Mouse (Mus musculus): ENCODE measurements at regions not wholly inside any gene's neighbourhood (a gene's known extent, or its start where the extent isn't known, plus 50 kb on each side); places are given as distances from the start of the nearest gene placed in this dataset.

DNA sequence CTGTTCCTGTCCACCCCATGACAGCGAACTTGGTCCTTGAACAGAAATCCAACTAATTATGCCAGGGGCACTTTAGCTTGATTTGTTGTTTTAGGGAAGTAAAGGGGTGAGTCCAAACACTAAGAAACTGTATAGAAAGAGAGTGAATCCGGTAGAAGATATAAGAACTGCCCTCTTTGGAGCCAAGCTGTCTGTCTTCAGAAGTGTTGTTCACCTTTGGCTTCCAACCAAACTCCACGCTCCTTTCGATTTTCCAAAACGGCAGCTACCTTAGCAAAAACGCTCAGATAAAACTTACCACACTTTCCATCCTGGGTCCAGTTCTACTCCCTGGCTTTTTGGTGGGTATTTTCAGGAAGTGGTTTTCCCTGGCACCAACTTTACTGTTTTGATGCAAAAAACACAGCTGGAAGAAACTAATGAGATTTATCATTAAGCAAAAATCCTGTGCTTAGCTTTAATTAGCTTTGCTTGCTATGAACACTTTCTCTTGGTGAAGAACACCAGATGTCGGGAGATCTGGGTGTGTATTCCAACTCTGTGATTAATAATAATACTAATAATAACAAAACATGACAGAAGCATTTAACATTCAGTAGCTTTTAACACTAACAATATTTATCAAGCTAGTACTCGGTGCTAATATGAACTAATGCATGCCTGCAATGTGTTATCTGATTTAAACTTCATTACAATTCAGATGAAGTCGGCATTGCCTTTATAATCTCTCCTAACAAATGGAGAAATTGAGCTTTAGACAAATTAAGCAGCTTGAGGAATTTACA is 365.3 kb downstream of the Ets1 start:
- ATAC-seq (replicated peaks; ENCODE audit: low FRiP score, poor library complexity, severe bottlenecking): no peak

DNA sequence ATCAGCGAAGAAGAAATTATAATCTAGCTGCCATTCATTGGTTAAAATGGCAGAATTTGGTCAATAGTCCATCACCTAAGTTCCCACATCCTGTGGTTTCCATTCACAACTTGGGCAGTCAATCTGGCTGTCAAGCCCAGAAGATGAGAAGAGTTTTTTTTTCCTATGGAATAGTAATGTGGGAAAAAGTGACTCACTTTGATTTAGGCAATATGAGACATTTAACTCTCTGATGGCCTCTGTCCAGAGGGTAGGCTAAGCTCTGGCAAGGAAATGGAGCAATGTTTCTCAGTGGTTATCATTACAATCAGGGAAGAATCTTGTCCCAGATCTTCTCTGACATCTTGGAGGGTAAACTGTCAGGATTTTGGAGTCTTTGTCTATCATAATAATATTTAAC is 367.9 kb downstream of the Ets1 start:
- ATAC-seq (replicated peaks; ENCODE audit: low FRiP score, poor library complexity, severe bottlenecking): no peak

DNA sequence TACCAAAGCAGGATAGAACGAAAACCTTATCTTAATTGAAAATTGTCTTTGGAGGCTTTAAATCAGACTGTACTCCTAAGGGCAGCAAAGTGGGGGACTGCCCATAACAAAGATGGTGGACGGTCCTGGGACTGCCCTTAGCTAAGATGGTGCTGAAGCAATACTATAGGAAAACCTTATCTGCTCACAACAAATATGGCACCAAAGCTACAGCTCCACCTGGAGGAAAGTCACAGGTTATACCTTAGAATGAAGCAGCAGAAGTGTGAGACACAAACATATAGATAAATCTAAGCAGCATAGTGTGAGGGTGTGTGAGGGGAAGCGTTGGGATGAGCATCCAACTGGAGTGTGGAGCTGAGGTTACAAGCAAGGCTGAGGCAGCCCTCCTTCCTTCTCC is 368.5 kb downstream of the Ets1 start:
- ATAC-seq (replicated peaks; ENCODE audit: low FRiP score, poor library complexity, severe bottlenecking): no peak

DNA sequence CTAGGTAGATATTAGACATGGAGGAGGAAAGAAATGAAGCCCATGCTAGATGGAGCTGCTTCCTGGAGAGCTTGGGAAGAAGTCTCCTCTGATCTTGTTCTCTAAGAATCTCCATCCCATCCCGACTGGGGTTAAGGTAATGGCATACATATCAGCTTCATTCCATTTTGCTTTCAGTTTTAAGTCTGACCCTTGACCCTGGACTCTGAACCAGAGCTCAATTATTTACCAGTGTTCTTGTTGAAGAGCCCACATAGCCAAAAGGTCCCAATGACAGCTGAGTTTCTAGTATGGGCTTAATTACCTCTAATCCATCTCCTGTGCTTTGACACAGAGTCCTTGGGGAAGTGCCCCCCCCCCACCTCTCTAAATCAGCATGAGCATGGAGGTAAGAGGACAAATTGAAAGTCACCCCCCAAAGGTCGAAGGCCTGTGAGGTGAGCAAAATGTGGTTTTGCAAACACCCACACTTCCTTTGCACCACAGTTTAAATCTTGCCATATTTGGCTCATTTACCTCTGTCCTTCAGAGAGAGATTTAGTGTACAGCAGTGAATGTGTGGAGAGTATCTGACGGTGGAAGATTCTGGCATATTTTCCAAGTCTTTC is 371.5 kb downstream of the Ets1 start:
- no peak for ATAC-seq (replicated peaks; ENCODE audit: low FRiP score, poor library complexity, severe bottlenecking)

DNA sequence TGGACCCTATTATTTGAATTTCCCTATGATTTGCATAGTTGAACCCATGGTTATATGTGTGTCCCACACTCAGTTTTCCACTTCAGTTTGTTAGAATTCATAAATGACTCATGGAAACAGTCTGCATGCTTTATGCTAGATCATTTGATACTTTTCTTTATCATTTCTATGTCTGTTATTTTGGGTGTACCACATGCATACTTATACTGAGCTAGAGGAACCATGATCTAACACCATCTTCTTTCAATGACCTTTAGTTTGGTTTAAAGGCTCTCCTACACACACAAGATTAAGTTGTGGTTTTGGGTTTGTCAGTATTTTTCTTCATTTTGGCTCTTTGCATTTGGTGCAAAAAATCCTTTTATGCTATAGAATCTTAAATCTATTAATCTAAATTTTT is 375.2 kb downstream of the Ets1 start:
- ATAC-seq (replicated peaks; ENCODE audit: low FRiP score, poor library complexity, severe bottlenecking): no peak

DNA sequence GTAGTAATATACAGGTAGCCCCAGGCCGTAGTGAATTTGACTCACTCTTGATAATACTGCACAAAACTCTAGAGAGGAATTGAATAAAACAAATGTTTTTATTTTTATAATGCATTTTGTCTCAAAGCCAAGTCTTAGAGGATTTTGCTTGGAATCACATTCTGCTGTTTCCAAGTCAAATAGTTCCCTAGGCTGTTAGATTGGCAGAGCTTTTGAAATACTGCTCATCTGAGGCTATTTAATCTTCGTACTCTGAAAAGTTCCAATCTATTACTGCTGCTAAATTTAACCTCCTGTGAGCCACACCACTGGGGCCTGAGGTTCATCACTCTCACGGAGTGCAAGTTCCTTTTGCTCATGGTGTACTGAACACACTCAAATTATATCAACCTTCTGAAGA is 399.4 kb downstream of the Ets1 start:
- no peak for ATAC-seq (replicated peaks; ENCODE audit: low FRiP score, poor library complexity, severe bottlenecking)

DNA sequence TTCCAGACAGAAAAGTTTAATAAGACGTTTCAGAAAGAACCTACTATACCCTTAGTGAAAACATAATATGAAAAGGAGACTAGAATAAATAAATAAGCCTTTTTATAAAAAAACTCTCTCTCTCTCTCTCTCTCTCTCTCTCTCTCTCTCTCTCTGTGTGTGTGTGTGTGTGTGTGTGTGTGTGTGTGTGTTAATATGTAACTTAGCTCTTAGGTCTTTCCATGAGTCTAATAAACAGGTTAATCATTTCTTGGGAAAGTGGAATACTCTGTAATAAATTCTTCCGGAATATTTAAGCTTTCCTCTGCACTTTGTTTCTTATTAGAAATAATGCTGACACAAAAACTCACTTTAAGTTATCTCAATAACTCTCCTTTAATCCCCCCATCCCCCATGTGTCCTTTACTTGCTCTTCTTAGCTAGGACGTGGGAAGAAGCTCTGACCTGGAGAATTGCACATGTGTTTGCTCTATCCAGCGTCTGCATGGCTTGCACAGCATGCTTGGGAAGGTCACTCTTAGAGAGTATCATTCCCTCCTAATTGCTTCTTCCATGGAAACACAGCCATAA is 403.3 kb downstream of the Ets1 start:
- ATAC-seq (replicated peaks; ENCODE audit: low FRiP score, poor library complexity, severe bottlenecking): no peak

DNA sequence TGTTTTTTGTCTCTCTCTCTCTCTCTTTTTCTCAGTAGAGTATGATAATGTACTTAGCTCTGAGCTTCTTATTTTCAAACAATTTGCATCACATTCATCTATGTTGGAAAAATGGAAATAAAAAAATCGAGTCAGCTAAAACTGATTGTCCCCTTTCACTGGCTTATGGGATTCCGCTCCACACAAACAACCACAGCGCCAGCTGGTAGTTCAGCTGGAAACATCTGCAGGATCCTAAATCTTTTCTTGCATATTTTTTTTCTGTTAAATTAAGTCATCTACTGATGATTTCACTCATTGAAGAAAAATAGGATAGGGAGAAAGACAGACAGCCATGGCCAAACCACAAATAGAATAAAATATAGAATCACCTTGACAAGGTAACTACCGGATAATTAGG is 414.8 kb downstream of the Ets1 start:
- ATAC-seq (replicated peaks; ENCODE audit: low FRiP score, poor library complexity, severe bottlenecking): no peak

DNA sequence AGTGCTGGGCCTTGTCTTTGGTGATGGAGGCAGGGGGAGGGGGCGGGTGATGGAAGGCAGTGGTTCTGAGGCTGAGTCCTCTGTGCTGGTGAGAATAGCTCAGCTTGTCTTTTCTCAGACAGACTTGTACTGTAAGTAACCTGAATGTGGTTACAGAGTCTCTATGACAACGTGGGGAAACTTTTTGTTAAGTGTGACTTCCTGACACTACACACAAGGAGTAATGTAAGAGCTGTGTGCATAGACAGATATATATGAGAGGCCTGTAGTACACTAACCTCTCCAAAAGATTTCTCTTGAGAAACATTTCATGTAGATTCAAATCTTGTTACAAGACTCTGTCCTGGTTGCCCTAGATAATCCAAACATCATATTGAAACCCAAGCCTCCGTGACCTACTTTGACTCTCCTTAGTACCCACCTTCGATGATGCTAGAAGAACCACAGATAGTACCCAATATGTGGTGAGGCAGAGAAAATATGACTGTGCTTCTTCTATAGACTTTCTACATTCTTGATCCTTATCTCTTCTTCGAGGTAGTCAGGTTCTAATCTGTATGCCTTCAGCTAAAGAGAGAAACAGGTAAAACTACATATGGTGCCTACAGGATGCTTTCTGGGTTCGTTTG is 424.7 kb downstream of the Ets1 start:
- no peak for ATAC-seq (replicated peaks; ENCODE audit: low FRiP score, poor library complexity, severe bottlenecking)

DNA sequence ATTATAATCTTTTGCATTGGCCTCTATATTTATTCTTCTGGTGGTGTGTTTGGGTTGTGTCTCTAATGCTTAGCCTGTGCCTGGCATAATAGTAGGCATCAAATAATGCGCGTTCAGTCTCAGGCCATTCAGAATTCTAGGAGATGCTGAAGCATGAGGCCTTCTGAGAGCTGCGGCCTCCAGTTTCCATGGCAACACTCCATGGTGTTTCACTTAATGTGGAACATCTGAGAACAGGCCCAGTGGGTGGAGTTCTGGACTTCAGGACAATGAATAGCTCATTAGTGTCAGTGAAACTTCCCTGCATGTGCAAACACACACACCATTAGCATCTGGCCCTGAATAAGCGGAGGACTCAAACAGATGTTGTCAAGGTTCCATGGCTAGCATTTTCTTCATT is 426.5 kb downstream of the Ets1 start:
- no peak for ATAC-seq (replicated peaks; ENCODE audit: low FRiP score, poor library complexity, severe bottlenecking)

DNA sequence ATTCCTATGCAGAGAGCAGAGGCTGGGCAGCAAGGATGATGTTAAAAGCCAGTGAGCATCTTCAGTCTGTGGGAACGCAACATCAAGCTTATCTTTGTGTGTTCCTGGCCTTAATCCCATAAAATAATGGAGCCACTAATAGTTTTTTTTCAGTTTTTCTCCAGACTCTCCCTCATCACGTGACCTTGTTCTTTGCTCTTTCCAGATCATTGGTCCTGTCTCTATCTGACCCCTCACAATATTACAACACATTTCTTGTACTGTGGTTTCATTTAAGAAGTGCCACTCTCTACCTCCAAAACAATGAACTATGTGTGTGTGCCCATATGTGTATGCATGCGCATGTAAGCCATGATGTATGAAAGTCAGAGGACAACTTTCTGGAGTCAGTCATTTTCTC is 429.3 kb downstream of the Ets1 start:
- ATAC-seq (replicated peaks; ENCODE audit: low FRiP score, poor library complexity, severe bottlenecking): no peak

DNA sequence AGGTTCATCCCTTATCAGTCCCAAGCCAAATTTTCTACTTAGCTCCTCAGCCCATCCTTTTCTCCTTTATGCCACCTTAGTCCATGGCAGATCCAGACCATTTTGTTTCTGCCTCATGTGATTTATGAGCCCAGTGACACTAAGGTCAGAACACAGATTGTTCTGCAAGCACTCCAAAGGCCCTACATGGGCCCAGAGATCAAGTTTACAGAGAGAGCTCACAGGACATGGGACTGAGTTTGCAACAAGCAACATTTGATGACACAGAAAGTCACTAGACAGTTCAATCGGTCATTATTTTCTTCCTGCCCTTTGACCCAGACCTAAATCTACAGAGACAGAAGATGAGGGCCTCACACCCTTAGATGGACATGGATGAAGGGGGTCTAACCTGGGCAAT is 431.5 kb downstream of the Ets1 start:
- ATAC-seq (replicated peaks; ENCODE audit: low FRiP score, poor library complexity, severe bottlenecking): no peak

DNA sequence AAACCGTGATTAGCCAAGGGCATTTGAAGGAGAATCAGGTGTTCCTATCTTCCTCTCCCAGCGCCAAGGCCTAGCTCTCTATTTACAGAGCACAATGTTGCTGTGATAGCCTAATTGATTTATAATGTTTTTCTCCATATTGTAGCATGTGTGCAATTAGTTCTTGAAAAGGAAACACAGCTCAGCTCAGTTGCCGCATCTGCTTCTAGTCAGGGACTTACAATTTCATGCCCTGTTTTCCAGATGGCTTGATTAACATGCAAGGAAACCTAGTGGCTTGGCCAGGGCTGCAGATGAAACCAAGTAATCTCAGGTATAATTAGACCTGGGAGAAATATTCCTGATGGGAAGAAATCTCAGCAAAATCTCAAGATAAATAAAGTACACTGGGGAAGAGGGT is 434.1 kb downstream of the Ets1 start:
- no peak for ATAC-seq (replicated peaks; ENCODE audit: low FRiP score, poor library complexity, severe bottlenecking)

DNA sequence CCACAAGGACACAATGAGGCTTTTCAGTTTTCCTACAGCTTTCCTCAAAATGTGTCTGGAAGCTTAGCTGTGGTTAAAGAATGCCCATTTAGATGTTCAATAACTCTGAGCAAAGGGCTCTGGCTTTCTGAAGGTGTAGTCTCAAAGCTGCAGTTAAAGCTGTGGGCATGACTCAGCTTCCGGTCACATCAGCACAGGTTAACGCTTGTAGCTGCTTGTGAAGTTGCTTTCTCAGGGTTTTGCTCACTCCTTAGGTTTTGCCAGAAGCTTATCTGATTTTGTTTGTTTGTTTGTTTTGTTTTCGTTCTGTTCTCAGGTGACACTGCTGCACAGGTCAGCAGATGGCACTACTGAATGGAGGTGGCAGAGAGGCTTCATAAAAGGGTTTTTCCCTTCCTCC is 444.2 kb downstream of the Ets1 start:
- no peak for ATAC-seq (replicated peaks; ENCODE audit: low FRiP score, poor library complexity, severe bottlenecking)

DNA sequence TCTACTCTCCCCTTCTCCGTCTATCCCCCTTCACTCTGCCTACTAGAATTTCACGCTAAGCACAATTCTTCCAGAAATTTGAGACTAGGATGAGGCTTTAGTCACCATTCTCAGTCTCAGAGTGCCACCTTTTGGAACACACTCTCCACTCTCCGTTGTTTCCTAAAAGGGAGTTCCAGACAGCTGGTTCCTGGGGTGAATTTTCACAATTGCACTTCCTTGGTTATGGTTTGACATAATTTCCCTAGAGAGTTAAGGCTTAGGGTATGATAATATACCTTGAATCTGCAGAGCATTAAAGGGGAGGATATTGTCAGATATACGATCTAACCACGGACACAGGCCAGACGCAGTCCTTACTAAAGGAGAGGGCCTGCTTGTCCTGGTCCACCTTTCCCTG is 444.8 kb downstream of the Ets1 start:
- ATAC-seq (replicated peaks; ENCODE audit: low FRiP score, poor library complexity, severe bottlenecking): no peak

DNA sequence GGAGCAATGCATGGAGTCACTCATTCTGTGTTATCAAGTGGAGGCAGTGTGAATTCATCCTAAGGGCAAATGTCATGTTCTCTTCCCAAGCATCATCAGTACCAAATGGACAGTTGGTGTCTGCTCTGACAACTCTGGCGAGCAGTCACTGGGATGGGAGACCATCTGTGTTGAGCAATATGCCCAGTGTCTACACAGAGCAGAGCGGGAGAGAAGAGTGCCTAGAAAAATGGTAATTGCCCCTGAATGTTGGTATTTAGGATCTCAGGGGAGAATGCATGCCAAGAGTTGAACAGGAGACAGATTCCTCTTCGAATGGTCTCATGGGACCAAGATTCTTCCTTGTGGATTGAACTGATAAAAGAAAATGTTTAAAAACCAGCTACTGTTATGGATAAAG is 454.0 kb downstream of the Ets1 start:
- ATAC-seq (replicated peaks; ENCODE audit: low FRiP score, poor library complexity, severe bottlenecking): no peak

DNA sequence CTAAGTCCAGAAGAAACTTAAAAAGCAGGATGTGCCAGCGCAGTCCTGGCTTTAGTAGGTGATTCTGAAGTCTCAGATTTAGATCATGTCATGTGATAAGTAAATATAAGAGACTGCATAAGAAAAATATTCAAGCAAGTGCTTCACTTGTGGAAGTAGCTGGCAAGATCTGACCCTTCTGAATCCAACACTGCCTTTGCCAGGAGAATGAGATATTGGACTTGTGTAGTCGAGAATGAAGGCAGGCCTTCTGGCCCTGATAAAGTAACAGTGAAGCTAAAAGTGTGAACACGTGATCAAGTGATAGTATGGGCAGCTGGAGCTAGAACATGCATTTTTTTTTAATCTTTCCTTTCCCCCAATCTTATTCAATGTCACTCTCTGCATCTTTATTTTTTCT is 455.6 kb downstream of the Ets1 start:
- no peak for ATAC-seq (replicated peaks; ENCODE audit: low FRiP score, poor library complexity, severe bottlenecking)

DNA sequence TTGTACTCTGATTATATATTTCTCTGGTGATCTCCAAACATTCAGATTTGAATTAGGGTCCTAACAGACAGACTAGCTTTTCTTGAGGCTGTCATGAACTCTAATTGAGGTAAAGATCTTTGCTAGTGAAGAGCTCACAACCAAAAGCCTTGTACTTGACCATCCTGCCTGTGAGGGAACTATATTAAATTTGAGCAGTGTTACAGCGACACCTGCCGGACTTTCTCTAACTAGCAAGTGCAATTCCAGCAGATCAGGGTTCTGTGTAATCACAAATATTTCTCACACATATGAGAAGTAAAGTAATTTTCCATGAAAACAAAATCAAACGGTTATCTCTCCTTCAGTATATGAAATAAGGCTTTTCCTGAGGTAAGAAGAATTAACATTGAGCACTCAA is 459.6 kb downstream of the Ets1 start:
- no peak for ATAC-seq (replicated peaks; ENCODE audit: low FRiP score, poor library complexity, severe bottlenecking)

DNA sequence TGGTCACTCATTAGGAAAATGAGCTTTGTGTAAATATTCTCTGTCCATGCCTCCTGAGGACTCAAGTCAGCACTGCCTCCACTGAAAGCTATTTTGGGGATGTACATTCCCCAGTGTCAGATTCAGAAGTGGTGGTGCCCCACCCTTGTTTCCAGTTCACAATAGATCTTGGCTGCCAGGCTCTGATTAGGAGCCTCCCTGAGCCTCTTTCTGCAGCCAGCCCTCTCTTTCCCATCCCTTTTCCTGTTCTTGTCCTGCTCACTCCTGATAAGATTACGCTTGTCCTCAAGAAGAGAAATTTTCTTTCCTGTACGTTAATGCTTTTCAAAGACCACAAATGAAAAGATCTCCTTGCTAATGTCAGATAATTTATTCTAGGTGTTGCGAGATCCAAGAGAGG is 465.2 kb downstream of the Ets1 start:
- no peak for ATAC-seq (replicated peaks; ENCODE audit: low FRiP score, poor library complexity, severe bottlenecking)

DNA sequence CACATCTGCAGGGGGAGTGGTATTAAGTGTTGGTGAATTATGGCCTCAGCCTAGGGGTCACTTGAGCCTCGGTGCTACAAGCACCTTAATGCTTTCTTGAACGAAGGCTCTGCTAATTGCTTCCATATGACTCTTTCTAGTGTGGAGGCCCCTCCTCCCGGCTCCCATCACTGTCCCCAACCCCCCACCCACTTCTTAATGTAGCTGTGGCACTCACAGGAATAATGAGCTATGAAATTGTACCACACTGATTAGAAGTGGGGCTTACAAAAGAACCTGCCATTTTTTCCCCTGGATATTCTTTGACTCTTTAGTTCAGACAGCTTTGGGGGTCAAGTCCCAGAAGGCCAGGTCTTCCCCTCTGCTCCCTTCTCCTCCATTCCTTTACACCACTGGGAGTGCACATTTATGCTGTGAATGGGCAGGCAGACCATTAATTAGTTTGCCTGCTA is 468.6 kb downstream of the Ets1 start:
- ATAC-seq (replicated peaks; ENCODE audit: low FRiP score, poor library complexity, severe bottlenecking): no peak

DNA sequence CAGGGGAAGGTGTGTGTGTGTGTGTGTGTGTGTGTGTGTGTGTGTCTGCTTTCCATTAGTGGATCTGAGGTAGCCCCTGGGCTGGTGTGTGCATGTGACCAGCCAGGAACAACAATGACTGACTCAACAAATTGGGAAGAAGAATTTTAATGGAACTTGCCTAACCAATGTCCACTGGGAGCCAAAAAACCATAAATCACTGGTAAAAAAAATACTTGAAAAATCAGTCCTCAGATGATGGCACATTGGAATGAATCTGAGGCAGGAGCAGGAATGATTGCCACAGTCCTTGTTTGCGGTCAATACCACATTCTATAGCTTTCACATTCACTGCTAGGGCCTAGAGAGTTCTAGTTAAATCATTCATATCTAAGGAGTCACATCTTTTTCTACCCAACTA is 487.8 kb downstream of the Ets1 start:
- ATAC-seq (replicated peaks; ENCODE audit: low FRiP score, poor library complexity, severe bottlenecking): no peak

Measured in erythroid progenitor cell, adult 5-6 weeks (primary cell).